Mouse (Mus musculus): ENCODE data around the gene 4930404N11Rik.

GRCm38 (mm10) chr10:81351678-81352291, 13.8 kb downstream of the 4930404N11Rik start:
- TF ChIP-seq GATA1 (IDR thresholded peaks at IDR 0.05; ENCODE audit: borderline replicate concordance, low read length) = no peak
- TF ChIP-seq FLI1 (IDR thresholded peaks at IDR 0.05; ENCODE audit: low read length) = no peak

Data from megakaryocyte, embryonic 14.5 days (primary cell).